Mouse (Mus musculus): Measurements from ENCODE around the gene Rheb. TPM values are rescaled to one million over a fixed set of nuclear protein-coding genes. Genes with fewer than 3 reads are reported as not detected.
"Not testable (repeated sequence)": the region's sequence is repeated elsewhere in the genome, so short reads cannot be mapped to it uniquely, and the experiment has no call there.

The Rheb gene
- total RNA-seq, 2 experiments from 2014 or later, result 82.7 to 87.0 TPM

- DNase-seq (ENCODE audit: low spot score in 2 of 2), result no peak
Measured at GRCm38 (mm10) chr5:24800416-24800815, 42.0 kb downstream of the Rheb start.

GRCm38 (mm10) chr5:24798639-24799038 is 43.8 kb downstream of the Rheb start:
- no peak for DNase-seq (ENCODE audit: low spot score in 2 of 2)

- DNase-seq (ENCODE audit: low spot score in 2 of 2), result no peak
Measured at GRCm38 (mm10) chr5:24797858-24798257, 44.6 kb downstream of the Rheb start.

- DNase-seq (ENCODE audit: low spot score in 2 of 2), result no peak
Measured at GRCm38 (mm10) chr5:24792961-24793360, 49.5 kb downstream of the Rheb start.

- DNase-seq (ENCODE audit: low spot score in 2 of 2), result no peak
Measured at GRCm38 (mm10) chr5:24782957-24783356, 59.5 kb downstream of the Rheb start.

GRCm38 (mm10) chr5:24781048-24781447 is 61.4 kb downstream of the Rheb start:
- peak in 1 of 2 experiments; percentile 10 for DNase-seq (ENCODE audit: low spot score in 2 of 2)

GRCm38 (mm10) chr5:24779881-24780512 is 62.4 kb downstream of the Rheb start:
- DNase-seq (ENCODE audit: low spot score in 2 of 2), result peak in 1 of 2 experiments; percentile 19

GRCm38 (mm10) chr5:24779321-24779720 is 63.1 kb downstream of the Rheb start:
- DNase-seq (ENCODE audit: low spot score in 2 of 2), result peak in 1 of 2 experiments; percentile 7

- DNase-seq (ENCODE audit: low spot score in 2 of 2), result no peak
Measured at GRCm38 (mm10) chr5:24778843-24779140, 63.6 kb downstream of the Rheb start.

- peak in 1 of 2 experiments; percentile 15 for DNase-seq (ENCODE audit: low spot score in 2 of 2)
Measured at GRCm38 (mm10) chr5:24778082-24778842, 64.2 kb downstream of the Rheb start.

GRCm38 (mm10) chr5:24776681-24777080 is 65.7 kb downstream of the Rheb start:
- DNase-seq (ENCODE audit: low spot score in 2 of 2), result no peak

GRCm38 (mm10) chr5:24774549-24774948 is 67.9 kb downstream of the Rheb start:
- not testable (repeated sequence) for DNase-seq (ENCODE audit: low spot score in 2 of 2)

- no peak for DNase-seq (ENCODE audit: low spot score in 2 of 2)
Measured at GRCm38 (mm10) chr5:24757816-24758215, 84.6 kb downstream of the Rheb start, which contains the start of gene Crygn. TSS of gene Crygn (minus strand) at chr5:24758008.

GRCm38 (mm10) chr5:24756931-24757330 is 85.5 kb downstream of the Rheb start:
- DNase-seq (ENCODE audit: low spot score in 2 of 2), result no peak

Other genes starting within 250 kb of the Rheb start
- 10 to 100 TPM; 15.2 to 17.2 TPM for gene Smarcd3, start 218.2 kb downstream of the Rheb start, total RNA-seq (2021)
- 10 to 100 TPM; 50.1 to 62.0 TPM for gene Nub1, start 157.1 kb downstream of the Rheb start, total RNA-seq (2021)
- 1 to 10 TPM in 1 of 2 experiments, under 1 TPM in 1; 0.42 to 1.1 TPM for gene Wdr86, start 111.9 kb downstream of the Rheb start, total RNA-seq (2021)
- 1 to 10 TPM in 1 of 2 experiments, not detected in 1; 2.3 TPM for gene Crygn, start 84.6 kb downstream of the Rheb start, total RNA-seq (2021)